Mouse (Mus musculus): ENCODE results near the gene Ap2b1.

DNA sequence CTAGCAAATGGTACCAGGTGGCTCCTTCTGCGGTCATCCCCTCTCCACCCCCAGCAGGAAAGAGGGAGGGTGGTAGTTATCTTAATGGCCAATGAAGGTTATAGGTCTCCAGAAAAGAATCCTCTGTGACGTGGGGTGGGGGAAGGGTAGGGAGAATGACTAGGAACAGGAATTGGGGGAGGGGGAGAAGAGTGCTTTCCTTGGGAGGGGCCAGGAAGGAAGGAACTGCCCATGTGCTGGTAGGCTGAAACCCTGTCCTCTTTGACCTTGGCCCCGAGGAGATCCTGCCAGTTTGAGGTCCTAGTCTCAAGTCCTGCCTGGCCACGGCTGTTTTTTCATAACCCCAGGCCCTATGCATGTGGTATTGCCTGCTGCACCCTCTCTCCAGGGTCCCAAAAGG lies 150.5 kb downstream of the Ap2b1 start:
- TF ChIP-seq CTCF (IDR thresholded peaks at IDR 0.05) (no peak), POLR2A (IDR thresholded peaks at IDR 0.05; ENCODE audit: insufficient read depth, low read depth, low read length) (no peak)

Measured in heart, adult 2 months (tissue).